Mouse (Mus musculus): ENCODE data around the gene Nsun2.

Gene Nsun2

DNA sequence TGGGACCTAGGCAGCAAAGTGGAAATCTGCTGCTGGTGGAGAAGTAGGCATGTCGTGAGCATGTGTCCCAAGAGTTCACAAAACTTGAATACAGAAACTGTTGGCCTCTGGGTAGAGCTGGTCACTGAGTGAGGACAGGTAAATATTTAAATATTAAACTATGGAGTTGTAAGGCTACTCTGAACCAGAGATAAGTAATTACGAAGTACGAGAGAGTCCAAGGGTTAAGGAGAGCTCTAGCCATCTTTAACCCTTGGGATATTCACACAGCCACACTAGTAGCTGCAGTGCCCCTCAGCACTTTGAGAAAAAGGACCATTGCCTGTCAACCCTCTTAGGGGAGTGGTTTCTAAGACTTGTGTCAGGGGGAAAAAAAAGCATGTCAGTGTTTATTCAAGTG, 102.8 kb downstream of the Nsun2 start:
- DNase-seq (ENCODE audit: low spot score in 2 of 2): no peak

GRCm38 (mm10) chr13:69636816-69637215, 103.3 kb downstream of the Nsun2 start:
- DNase-seq (ENCODE audit: low spot score in 2 of 2): no peak

- DNase-seq (ENCODE audit: low spot score in 2 of 2): no peak
Measured at GRCm38 (mm10) chr13:69637657-69638056, 104.1 kb downstream of the Nsun2 start.

DNA sequence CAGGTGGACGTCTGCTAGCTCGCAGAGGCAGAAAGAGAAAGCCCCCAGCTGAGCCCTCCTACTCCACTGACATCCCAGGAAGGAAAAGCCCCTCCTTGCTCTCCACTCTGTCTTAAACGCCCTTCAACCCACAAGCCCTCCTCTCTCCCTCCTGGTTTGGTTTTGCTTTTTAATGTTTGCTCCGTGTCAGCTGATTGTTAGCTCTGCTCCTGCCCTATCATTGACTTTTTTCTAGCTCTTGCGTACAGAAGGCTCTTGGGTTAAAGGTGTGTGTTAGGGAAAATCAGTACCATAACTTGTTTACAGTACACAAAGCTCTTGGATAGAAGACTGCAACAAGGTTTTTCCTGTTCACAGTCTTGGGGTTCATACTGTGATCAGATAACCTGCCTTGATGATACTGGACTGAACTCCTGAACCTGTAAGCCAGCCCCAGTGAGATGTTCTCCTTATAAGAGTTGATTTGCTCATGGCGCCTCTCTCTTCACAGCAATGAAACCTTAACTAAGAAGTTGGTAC, 104.6 kb downstream of the Nsun2 start:
- DNase-seq (ENCODE audit: low spot score in 2 of 2): no peak

- DNase-seq (ENCODE audit: low spot score in 2 of 2): no peak
Measured at GRCm38 (mm10) chr13:69639251-69639650, 105.7 kb downstream of the Nsun2 start.

- no peak for DNase-seq (ENCODE audit: low spot score in 2 of 2)
Measured at GRCm38 (mm10) chr13:69640126-69640525, 106.6 kb downstream of the Nsun2 start.

DNA sequence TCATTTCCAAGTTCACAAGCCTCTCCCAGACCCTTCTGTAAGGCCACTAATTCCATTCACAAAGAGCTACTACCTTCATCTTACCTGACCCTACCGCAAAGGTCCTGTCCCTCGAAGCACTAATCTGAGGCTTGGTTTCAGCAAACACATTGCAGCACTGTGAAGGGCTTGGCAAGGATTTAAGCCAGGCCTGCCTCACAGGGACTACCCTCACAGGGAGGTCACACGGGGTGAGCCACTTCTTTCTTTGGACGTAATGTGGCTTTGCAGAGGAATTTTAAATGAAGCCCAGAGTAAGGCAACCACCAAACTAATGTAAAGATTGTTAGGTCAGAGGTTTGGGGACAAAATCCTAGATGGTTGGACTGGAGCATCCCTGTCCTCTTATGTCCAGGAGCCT, 107.0 kb downstream of the Nsun2 start:
- no peak for DNase-seq (ENCODE audit: low spot score in 2 of 2)

DNA sequence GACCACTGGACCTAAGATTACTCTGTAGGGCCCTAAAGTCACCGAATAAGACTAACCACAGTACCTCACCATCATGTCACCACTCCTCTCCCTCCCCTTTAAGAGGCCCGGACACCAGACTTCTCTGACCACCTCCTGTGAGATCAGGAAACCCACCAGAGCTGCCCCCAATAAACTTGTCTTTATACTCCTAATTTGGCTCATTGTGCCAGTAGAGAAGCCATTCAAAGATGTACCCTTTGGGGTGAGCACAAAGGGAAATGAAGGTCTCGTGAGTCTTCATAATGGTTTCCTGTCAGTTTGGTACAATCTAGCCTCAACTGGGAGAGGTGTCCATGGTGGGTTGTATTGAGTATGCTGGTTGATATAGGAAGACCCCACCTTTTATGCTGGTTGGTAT, 107.5 kb downstream of the Nsun2 start:
- DNase-seq (ENCODE audit: low spot score in 2 of 2): no peak

DNA sequence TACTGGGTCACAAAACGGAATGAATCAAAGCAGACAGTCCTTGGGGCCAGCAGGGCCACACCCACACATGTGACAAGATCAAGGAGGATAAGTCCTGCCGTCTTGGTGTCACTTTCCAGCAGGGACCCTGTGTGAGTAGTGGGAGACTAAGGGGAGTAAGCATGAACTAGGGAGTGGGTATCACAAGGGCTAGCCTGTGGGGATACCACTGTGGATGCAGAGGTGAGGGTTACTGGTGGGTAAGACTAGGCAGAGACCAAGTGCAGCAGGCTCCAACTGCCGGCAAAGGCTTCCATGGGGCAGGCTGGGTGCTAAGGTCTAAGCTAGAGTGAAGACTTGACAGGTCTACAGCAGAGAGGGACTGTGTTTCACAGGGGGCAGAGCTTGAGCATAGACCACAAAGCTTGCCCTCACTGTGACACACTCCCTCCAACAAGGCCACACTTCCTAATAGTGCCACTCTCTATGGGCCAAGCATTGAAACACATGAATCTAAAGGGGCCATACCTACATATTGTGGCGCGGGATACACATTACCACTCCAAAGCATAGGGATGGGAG, 109.2 kb downstream of the Nsun2 start:
- DNase-seq (ENCODE audit: low spot score in 2 of 2): no peak

GRCm38 (mm10) chr13:69643937-69644336, 110.4 kb downstream of the Nsun2 start:
- no peak for DNase-seq (ENCODE audit: low spot score in 2 of 2)

DNA sequence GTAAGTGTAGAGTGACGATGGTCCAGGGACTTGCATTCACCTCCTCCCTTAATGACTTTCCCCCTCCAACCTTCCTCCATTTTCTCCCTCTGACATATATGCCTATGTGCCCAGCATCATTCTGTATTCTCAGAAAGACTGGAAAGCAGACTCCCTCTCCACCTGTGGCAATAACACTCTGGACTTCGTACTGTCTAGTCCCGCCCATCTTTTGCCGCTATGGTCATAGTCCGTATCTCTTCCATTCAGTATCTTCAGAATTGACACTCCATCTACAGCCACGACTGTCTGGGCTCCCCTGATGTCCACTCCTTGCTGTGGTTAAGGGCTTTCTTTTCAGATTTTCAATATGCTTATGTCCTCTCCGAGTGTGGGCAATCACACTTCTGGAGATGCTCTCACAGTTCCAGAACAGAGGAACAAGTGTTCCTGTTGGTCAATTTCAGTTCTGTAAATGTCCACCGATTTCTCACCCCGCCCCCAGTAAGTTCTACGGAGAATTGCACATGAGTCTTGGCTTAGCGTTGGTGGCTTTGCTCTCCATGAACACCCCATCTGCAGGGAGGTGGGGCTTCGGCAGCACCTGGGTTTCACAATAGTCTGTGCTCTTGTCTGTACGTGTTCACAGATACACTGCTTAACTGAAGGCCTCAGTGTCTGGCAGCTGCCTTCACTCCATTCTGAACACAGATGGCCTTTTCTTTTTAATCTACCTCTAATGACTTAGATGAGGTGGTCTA, 111.1 kb downstream of the Nsun2 start:
- DNase-seq (ENCODE audit: low spot score in 2 of 2): peak in 1 of 2 experiments; percentile 19

GRCm38 (mm10) chr13:69645694-69646423, 112.3 kb downstream of the Nsun2 start:
- no peak for DNase-seq (ENCODE audit: low spot score in 2 of 2)

DNA sequence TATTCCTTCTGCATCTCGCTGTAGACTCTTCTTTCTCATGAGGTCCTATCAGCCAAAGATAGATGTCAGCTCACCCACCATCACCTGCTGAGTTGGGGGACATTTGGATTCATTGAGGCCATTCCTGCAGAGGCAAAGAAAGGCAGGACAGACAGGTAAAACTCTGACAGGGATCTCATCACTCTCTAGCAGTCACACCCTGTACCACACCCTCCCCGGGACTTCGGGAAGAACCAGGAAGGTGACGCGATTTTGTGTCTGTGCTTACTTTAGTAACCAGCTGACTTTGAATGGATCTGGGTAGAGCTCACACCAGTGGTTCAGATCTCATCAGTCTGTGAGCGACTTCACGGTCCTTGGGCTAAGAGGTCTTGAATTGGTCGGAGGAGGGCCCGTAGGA, 112.9 kb downstream of the Nsun2 start:
- no peak for DNase-seq (ENCODE audit: low spot score in 2 of 2)

DNA sequence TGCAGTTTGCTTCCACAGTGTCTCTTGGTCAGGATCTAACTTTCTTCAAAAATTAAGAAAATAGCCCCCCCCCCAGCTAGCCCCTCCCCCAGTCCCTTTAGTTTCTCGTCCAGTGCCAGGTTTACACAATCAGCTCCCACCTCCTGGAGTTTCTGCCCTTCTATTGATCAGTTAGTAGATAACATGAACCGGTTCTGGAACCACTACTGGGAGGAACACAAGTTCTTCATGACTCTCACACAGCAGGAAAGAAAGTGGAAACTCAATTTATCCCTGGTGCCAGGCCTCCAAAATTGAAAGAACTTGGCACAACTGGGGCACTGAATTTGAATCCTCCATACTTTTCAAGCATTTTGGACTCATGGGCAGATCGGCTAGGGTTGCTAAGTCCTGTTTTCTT, 121.0 kb downstream of the Nsun2 start:
- no peak for DNase-seq (ENCODE audit: low spot score in 2 of 2)

DNA sequence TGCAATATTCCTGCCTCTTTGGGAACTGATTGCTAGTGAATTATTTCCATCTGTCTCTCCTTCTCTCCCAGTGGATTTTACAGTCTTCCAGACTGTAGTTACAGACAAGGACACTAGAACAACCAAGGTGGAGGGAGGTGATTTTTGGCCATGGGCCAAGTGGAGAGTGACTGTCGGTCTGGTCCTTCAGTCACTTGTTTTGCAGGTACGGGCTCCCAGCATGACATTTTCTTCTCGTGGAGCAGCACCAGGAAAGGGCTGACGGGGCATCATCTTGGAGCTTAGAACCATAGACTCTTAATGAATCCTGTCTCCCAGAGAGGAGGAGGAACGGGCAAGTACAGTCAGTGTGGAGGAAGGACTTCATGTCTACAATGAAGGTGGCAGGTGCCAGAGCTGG, 138.6 kb downstream of the Nsun2 start:
- DNase-seq (ENCODE audit: low spot score in 2 of 2): no peak

DNA sequence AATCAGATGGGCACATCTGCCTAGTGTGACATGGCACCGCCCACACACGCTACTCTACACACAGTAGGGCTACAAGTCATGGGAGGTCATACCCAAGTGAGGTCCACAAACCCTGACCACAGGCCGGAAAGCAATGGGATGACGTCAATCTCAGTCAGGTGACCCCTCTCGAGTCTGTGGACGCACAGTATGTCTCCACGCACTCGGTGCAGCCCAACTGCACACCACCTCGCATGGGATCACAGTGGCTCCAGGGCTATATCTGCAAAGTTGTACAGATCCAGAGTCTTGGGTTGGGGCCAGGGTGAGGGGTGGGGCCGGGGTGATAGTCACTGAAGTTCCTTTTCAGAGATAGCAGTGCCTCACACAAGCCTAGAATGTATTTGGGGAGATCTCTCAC, 139.0 kb downstream of the Nsun2 start:
- DNase-seq (ENCODE audit: low spot score in 2 of 2): no peak

DNA sequence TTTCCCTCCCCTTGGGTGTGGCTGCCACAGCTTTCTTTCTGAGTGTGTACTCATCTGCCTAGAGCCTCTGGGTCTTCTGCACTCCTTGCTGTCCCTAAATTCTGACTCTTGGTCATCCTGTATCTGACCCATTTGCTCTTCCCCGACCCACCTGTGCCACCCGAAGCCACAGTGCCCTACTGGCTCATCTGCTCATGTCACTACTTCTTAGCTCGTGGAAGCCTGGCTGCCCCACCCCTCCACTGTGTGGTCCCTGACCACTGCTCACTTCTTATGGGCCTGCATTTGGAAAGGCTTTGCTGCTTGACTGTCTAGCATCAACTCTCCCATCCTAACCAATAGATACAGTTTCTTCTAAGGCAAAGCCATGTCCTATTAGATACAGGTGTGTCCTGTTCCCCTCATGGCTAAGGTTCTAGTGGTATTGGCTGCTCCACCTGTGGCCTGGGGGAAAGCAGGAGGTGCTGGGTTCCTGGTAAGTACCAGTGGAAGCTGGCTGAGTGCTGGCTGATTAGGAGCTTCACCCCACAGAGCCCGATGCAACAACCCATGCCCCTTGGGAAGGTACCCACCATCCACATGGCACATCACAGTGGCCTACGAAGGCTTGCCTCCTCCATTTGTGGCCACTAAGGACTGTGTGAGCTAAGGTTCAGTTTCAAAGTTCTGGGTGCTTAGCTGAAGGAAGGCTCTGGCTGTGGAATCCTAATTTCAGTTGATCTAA, 139.8 kb downstream of the Nsun2 start:
- DNase-seq (ENCODE audit: low spot score in 2 of 2): no peak

DNA sequence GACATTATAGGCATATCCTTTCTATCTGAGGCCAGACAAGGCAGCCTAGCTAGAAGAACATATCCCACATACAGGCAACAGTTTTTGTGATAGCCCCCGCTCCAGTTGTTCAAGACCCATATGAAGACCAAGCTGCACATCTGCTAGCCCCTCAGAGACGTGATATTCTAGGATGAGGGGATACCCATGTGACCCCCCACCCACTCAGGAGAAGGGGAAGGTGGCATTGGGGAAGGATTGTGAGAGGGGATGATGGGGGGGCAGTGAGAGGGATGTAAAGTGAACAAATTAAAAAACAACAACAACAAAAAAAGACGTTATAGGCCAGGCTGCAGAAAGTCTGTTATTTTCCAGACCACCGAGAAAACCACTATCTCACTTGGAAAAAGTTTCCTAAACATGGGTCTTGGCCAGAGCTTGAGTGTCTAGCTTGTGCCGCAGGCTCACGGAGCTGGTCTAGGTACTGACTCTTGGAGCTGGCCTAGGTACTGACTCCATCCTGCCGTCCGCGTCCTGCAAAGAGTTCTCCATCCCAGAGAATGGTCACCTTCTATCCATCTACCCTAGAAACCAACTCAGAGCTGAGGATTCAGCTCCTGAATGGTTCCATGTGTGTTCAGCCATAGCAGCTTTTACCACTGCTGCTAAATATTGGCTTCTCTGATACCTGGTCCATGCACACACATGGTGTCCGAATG, 140.5 kb downstream of the Nsun2 start:
- no peak for DNase-seq (ENCODE audit: low spot score in 2 of 2)

Data from frontal cortex, postnatal 36 days (tissue).